Mouse (Mus musculus): Measurements from ENCODE around the gene Fh1. TPM values are rescaled to one million over a fixed set of nuclear protein-coding genes. Genes with fewer than 3 reads are reported as not detected.

Gene Fh1
- polyA plus RNA-seq, 1 experiment from 2014 or later: 81.7 TPM

DNA sequence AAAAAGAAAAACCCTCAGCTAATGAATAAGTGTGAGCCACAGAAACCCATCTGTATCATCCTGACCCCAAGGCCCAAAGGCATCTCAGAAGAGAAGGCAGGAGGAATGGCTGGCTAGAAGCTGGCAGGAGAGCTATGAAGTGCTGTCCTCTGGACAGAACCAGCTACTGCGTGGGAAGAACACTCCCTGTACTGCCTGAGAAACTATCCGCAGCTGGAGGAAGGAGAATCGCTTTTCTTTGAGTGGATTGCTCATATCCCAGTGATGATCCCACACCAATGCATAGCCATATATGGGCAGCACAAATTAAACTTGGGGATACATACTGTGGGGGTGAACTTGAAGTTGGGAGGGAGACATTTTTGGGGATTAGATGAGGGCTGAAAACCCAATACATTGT lies 16.7 kb downstream of the Fh1 start:
- peaks cover 73% of the 10 kb centered on the region for H3K36me3 ChIP-seq
- no peak overlapping the region for H3K9ac ChIP-seq
- 91% methylated on average over 3 of the region's 3 CpGs for WGBS
- no peaks in the 10 kb centered on the region for H3K27me3 ChIP-seq
- H3K4me2 ChIP-seq (replicated peaks): no peak overlapping the region
- H3K27ac ChIP-seq: no peak overlapping the region
- no peaks in the 10 kb centered on the region for H3K9me3 ChIP-seq (replicated peaks)
- no peak overlapping the region for H3K4me3 ChIP-seq
- no peaks in the 10 kb centered on the region for H3K4me1 ChIP-seq
- ATAC-seq (ENCODE audit: low FRiP score): no peak

DNA sequence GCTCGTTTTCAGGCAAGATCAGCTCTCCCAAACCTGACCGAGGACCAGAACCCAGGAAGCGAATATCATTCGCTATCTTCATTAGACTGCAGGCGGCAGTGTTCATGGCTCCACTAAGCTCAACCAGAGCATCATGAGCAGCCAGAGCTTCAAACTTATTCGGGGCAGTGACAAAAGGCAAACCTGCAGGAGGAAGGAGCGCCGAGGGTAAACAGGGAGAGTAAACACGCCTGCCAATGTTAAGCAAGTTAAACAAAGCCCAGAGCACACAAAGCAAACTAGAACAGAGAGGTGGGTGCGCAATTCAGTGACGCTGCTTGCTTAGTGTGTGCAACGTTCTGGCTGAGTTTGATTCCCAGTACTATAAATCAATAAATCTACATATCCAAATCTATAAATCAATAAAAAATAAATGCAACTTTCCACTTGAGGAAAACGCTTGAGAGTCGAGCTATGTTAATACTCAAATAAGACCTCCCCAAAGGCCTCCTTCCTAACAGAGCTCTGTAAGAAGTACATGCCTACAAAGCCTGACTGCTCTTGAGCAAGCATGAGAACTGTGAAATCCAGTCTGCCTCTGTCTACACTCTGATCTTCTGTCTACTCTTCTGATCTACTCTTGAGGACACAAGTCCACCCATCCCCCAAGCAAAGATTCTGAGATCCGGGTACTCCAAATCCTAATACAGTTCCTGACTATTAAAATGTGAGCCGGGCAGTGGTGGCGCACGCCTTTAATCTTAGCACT lies 17.4 kb downstream of the Fh1 start:
- no peak overlapping the region for H3K4me3 ChIP-seq
- no peaks in the 10 kb centered on the region for H3K9me3 ChIP-seq (replicated peaks)
- 90% methylated on average over 18 of the region's 18 CpGs for WGBS
- no peak for ATAC-seq (ENCODE audit: low FRiP score)
- H3K27ac ChIP-seq: no peak overlapping the region
- H3K36me3 ChIP-seq: peaks cover 73% of the 10 kb centered on the region
- no peak overlapping the region for H3K4me2 ChIP-seq (replicated peaks)
- no peaks in the 10 kb centered on the region for H3K4me1 ChIP-seq
- no peaks in the 10 kb centered on the region for H3K27me3 ChIP-seq
- no peak overlapping the region for H3K9ac ChIP-seq

DNA sequence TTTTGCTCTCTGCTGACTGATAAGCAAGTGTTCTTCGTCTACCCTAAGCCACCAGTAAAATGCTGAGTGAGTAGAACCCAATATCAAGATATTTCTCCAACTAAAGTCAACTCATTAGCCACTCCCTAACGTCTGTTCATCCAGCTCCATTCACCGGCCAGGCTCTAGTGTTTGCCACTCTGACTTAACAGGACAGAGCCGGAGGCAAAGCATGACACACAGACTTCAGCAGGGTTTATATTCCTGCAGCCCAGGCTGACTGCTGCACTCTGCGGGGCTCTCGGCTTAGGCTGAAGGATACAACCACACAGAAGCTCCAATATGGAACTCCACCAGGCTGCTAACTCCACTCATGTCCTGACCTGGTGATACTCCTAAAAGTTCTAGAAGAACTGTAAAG lies 18.1 kb downstream of the Fh1 start:
- Histone ChIP-seq H3K4me2 (replicated peaks) (no peak overlapping the region), H3K27me3 (no peaks in the 10 kb centered on the region), H3K36me3 (peaks cover 73% of the 10 kb centered on the region), H3K4me1 (no peaks in the 10 kb centered on the region), H3K4me3 (no peak overlapping the region), H3K27ac (no peak overlapping the region), H3K9ac (no peak overlapping the region), H3K9me3 (replicated peaks) (no peaks in the 10 kb centered on the region)
- ATAC-seq (ENCODE audit: low FRiP score): no peak
- 94% methylated on average over 6 of the region's 6 CpGs for WGBS

DNA sequence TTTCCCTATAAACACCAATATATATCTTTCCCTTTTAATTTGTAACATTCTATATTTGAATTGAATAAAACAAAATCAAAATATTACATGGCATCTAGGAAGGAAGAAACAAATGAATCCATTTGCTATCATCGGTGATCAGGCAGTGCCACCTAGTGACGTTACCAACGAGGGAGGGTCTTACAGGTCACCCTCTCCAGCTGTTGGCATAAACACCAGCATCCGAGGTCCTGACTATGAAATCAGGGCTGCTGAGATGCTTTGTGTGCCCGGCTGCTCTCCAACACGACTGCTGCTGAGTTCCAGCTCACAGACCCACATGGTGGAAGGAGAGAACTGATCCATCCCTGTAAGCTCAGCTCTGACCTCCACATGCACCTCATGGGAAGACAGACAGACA lies 22.0 kb downstream of the Fh1 start:
- H3K27ac ChIP-seq: no peak overlapping the region
- peaks cover 52% of the 10 kb centered on the region for H3K36me3 ChIP-seq
- H3K4me3 ChIP-seq: no peak overlapping the region
- no peaks in the 10 kb centered on the region for H3K4me1 ChIP-seq
- H3K27me3 ChIP-seq: no peaks in the 10 kb centered on the region
- H3K4me2 ChIP-seq (replicated peaks): no peak overlapping the region
- WGBS: 70% methylated on average over 6 of the region's 6 CpGs
- ATAC-seq (ENCODE audit: low FRiP score): no peak
- no peak overlapping the region for H3K9ac ChIP-seq
- no peaks in the 10 kb centered on the region for H3K9me3 ChIP-seq (replicated peaks)

DNA sequence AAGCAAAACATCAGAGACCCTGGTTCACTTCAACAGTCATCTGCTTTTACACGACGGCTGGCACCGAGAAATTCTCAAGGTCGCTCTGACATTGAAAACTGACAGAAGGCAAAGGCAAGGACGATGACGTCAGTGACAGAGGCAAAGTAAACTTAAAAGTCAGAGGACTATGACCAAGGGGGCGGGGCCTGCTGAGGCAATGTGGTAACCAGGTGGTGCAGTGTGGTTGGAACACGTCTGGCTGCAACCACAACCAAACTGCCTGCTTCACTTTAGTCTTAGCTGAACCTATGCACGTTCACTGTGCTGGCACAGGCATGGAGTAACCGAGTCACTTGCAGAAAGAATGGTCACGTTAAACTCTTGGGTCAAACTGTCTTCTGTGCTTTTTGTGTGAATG lies 23.2 kb downstream of the Fh1 start:
- Histone ChIP-seq H3K27ac (no peak overlapping the region), H3K4me1 (no peaks in the 10 kb centered on the region), H3K4me3 (no peak overlapping the region), H3K36me3 (peaks cover 40% of the 10 kb centered on the region), H3K4me2 (replicated peaks) (no peak overlapping the region), H3K27me3 (no peaks in the 10 kb centered on the region), H3K9me3 (replicated peaks) (no peaks in the 10 kb centered on the region), H3K9ac (no peak overlapping the region)
- WGBS: 88% methylated on average over 11 of the region's 11 CpGs
- no peak for ATAC-seq (ENCODE audit: low FRiP score)

DNA sequence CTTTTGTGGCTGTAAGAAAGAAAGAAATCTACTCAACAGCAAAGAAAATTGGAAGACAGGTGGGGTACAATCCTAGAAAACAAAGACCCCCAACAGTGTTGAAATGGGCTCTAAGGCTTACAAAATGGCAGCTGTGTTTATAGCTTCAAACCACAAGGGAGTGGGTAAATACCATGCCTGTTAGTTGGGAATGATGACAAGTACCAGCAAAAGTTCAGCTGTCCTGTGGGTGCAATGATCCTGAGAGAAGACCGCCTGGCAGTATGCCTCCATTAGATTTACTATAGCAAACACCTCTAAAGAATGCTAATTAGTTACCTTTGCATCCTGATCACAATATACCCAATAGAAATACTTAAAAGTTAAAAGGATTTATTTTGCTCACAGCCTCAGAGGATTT lies 32.6 kb downstream of the Fh1 start:
- Histone ChIP-seq H3K4me2 (replicated peaks) (no peak overlapping the region), H3K4me1 (no peaks in the 10 kb centered on the region), H3K9me3 (replicated peaks) (0 out of 2 replicates have a peak, but pooled peaks cover 6% of the 10 kb centered on the region), H3K9ac (no peak overlapping the region), H3K27me3 (no peaks in the 10 kb centered on the region), H3K4me3 (no peak overlapping the region), H3K27ac (no peak overlapping the region), H3K36me3 (no peaks in the 10 kb centered on the region)
- 81% methylated on average over 1 of the region's 1 CpGs for WGBS
- no peak for ATAC-seq (ENCODE audit: low FRiP score)

DNA sequence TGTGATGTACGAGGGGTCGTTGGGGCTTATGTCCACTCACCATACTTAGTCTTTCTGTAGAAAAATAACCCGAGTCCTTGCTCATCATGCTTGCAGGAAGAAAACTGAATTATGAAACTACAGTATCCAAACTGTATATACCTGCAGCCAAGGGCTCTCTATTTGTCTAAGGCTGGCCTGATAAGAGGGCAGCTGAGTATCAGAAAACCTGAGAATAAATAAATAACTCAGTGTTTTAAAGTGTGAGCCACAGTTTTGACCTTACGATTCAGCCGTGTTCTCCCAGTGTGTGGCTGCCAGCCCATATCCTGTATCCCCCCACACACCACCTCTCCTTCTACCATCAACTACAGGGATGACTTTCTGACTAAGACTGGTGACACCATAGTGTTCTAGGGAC lies 38.8 kb downstream of the Fh1 start:
- Histone ChIP-seq H3K36me3 (no peaks in the 10 kb centered on the region), H3K9me3 (replicated peaks) (no peaks in the 10 kb centered on the region), H3K4me2 (replicated peaks) (no peak overlapping the region), H3K4me3 (no peak overlapping the region), H3K4me1 (no peaks in the 10 kb centered on the region), H3K27ac (no peak overlapping the region), H3K9ac (no peak overlapping the region), H3K27me3 (no peaks in the 10 kb centered on the region)
- 89% methylated on average over 5 of the region's 5 CpGs for WGBS
- ATAC-seq (ENCODE audit: low FRiP score): no peak

DNA sequence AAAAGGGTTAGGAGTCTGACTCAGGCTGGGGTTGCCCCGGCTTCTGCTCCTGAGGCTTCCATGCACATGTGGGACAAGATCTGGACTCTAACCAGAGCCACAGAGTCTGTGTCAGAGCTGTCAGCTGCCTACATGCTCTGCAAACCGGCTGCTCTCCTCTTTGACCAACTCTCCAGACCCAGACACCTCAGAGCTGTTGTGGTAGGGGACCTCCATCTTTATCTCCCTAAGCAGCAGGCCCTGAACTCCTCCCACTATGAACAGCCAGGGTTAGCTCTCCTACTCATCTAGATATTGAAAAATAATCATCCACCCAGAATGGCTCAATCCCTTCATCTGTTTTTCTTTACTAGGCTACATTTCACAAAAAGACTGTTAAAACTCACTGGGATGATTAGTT lies 40.2 kb downstream of the Fh1 start:
- no peak; the same call in 1 of the 2 replicates for ATAC-seq (ENCODE audit: low FRiP score)
- no peaks in the 10 kb centered on the region for H3K36me3 ChIP-seq
- 74% methylated on average over 2 of the region's 2 CpGs for WGBS

DNA sequence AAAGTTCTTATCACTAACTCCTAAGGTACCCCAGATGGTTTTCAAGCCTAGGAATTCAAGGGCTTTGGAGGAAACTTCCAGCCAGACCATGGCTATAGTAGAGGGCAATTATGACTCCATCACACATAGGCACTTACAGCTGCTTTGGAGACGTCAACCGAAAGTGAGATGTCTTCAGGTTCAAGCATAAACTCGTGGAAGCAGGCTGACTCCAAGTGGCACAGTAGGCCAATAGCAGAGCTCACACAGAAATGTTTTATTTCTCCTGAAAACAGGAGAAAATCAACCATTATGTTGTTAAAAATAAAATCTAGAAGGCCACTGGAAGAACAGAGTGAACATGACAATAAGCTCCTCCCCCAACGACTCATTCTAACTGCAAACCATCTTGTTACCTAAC lies 42.6 kb downstream of the Fh1 start:
- Histone ChIP-seq H3K4me2 (replicated peaks) (no peak overlapping the region), H3K4me3 (no peak overlapping the region), H3K9ac (no peak overlapping the region), H3K27me3 (no peaks in the 10 kb centered on the region), H3K4me1 (no peaks in the 10 kb centered on the region), H3K27ac (no peak overlapping the region), H3K9me3 (replicated peaks) (no peaks in the 10 kb centered on the region), H3K36me3 (no peaks in the 10 kb centered on the region)
- no peak for ATAC-seq (ENCODE audit: low FRiP score)
- 85% methylated on average over 4 of the region's 4 CpGs for WGBS

More for the DNA sequence above, 40.2 kb downstream of the Fh1 start:
- Histone ChIP-seq H3K4me3 (no peak overlapping the region), H3K9ac (no peak overlapping the region), H3K4me2 (replicated peaks) (no peak overlapping the region), H3K4me1 (no peaks in the 10 kb centered on the region), H3K9me3 (replicated peaks) (no peaks in the 10 kb centered on the region), H3K27ac (no peak overlapping the region), H3K27me3 (no peaks in the 10 kb centered on the region)

DNA sequence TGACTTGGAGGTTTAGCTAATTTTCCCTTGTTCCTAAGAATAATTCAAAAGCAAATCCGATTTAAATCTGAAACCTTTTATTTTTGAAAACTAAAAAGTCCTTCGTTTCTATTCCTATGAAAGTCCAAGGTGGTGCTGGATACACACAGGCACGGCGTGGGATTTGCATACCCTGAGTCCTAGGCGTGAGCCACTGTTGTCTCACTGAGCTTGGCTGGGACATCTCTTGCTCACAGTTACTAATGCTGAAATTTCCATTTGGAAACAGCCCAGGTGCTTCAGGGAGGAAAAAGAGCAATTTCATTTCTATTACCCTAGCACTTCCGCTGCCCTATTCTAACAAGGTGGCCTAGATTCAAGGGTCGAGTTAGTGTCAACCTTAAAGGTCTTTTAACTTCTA lies 45.1 kb downstream of the Fh1 start:
- ATAC-seq (ENCODE audit: low FRiP score): no peak
- H3K4me3 ChIP-seq: no peak overlapping the region
- no peak overlapping the region for H3K27ac ChIP-seq
- no peak overlapping the region for H3K4me2 ChIP-seq (replicated peaks)
- H3K27me3 ChIP-seq: no peaks in the 10 kb centered on the region
- no peaks in the 10 kb centered on the region for H3K36me3 ChIP-seq
- 88% methylated on average over 7 of the region's 7 CpGs for WGBS
- H3K9me3 ChIP-seq (replicated peaks): no peaks in the 10 kb centered on the region
- H3K4me1 ChIP-seq: no peaks in the 10 kb centered on the region
- no peak overlapping the region for H3K9ac ChIP-seq

DNA sequence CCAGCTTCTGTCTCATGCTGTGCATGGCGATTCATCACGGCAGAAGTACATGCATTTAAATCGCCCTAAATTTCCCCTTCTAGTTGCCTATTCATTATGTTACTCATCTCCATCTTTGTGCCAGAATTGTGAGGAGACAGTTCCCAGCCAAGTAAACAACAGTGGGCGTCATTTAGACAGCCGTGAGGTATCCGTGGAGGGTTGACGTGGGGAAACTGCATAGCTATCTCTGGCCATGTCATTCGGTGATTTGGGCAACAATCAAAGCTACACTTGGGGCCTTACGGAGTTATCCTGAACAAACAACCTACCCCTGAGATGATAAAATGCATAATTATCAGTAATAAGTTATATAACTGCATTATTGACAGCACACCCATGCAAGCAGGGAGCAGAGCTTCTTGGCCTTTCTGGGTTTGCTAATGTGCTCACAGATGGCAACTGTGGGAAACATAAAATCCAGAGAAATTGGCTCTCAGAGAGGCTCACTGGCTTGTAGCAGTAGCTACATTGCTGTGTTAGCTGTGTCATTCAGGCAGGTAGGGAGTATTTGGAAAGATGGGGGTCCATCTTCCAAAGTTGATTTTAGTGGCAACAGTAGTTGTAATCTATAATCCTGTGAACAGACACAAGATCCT lies 45.7 kb downstream of the Fh1 start:
- no peak overlapping the region for H3K4me3 ChIP-seq
- no peak overlapping the region for H3K4me2 ChIP-seq (replicated peaks)
- H3K27me3 ChIP-seq: no peaks in the 10 kb centered on the region
- no peak overlapping the region for H3K27ac ChIP-seq
- no peaks in the 10 kb centered on the region for H3K36me3 ChIP-seq
- no peak overlapping the region for H3K9ac ChIP-seq
- 82% methylated on average over 9 of the region's 9 CpGs for WGBS
- ATAC-seq (ENCODE audit: low FRiP score): no peak
- H3K9me3 ChIP-seq (replicated peaks): no peaks in the 10 kb centered on the region
- H3K4me1 ChIP-seq: no peaks in the 10 kb centered on the region

DNA sequence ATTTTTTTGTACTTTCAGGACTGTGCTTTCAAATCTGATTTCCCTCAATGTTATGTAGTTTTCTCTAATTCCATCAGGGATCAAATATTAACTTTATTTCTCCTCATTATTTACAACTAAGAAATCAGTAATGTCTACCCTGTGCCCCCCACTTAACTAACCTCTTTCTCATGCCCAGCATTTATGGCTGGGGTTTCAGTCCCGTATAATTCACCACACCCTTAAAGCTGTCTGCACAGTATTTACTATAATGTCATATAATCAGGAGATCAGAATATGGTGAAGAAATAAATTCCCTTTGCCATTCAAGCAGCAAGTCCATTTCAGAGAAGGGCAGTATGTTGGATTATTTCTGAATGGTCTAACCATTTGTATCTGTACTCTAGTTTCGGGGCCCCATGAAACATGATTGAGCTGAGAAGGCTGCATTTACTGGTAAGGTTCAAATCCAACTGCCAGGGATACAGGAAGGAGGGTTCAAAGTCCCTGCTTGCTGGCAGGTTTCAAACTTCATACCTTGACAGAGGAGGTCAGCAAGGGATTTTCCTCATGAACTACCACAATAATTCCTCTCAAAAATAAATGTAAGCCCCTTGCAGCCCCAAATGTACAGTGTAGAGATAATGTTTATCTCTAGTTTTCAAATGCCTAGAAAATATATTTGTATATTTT lies 46.9 kb downstream of the Fh1 start:
- no peak overlapping the region for H3K27ac ChIP-seq
- H3K9ac ChIP-seq: no peak overlapping the region
- no peaks in the 10 kb centered on the region for H3K4me1 ChIP-seq
- H3K4me2 ChIP-seq (replicated peaks): no peak overlapping the region
- WGBS: 88% methylated on average over 2 of the region's 2 CpGs
- H3K4me3 ChIP-seq: no peak overlapping the region
- no peaks in the 10 kb centered on the region for H3K36me3 ChIP-seq
- H3K9me3 ChIP-seq (replicated peaks): no peaks in the 10 kb centered on the region
- ATAC-seq (ENCODE audit: low FRiP score): no peak
- no peaks in the 10 kb centered on the region for H3K27me3 ChIP-seq

DNA sequence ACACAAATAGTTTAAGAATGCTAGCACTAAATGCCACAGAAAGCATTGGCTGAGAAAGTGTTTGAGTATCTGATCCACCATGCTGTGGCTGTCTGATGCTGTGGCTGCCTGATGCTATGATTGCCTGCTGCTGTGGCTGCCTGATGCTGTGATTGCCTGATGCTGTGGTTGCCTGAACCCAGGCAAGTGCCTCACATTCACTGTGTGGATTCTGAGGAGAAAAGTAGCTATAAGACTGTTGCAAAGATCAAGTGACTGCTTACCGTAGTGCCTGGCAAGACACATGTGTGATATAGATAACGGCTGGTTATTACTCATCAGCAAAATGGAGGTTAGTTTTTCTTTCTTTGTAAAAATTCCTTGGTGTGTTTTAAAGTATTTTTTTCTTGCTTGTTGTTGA lies 51.3 kb downstream of the Fh1 start:
- Histone ChIP-seq H3K27ac (no peak overlapping the region), H3K4me1 (no peaks in the 10 kb centered on the region), H3K4me3 (no peak overlapping the region), H3K4me2 (replicated peaks) (no peak overlapping the region), H3K36me3 (no peaks in the 10 kb centered on the region), H3K9me3 (replicated peaks) (no peaks in the 10 kb centered on the region), H3K9ac (no peak overlapping the region), H3K27me3 (no peaks in the 10 kb centered on the region)
- WGBS: 90% methylated on average over 2 of the region's 2 CpGs
- no peak for ATAC-seq (ENCODE audit: low FRiP score)
